Mouse (Mus musculus): ENCODE results near the gene Syngap1.

The Syngap1 gene

GRCm38 (mm10) chr17:26936921-26937695, 3.9 kb upstream of the Syngap1 start:
- in situ Hi-C loops (cut with MboI), result no loop called here

DNA sequence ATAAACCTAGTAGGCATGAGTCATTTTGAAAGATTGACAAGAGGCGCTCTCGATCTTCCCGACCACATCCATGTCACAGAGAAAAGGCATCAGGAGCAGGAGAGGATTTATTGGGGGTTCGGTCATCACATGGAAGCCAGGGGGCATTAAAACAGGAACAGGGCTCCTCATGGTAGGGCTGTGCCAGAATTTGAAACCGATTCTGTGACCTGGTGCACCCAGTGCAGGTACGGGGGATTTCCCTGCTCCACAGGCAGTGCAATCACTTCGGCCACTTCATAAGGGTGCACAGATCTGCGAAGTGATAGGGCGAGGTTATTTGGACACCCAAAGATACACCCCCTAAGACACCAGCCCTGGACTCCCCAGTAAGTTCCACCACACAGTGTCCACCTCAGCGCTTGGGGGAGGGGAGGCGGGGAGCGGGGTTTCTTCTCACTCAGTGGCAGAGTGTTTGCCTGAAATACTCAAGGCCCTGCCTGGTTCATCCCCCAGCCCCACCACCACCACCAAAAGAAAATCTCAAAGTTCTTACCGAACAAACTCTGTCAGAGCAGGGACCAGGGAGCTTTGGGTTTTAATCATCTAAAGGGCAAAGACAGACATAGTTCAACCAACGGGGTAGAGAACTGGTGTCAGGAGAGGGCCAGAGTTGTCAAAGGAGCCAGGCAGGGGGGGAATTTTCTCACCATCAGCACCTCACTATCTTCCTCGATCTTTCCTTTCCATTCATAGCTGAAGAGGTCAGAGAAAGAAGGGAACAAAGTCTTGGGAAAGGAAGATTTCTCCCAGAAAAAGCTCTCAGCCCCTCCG, 3.0 kb upstream of the Syngap1 start:
- in situ Hi-C loops (cut with MboI), result no loop called here

- in situ Hi-C loops (cut with MboI), result no loop called here
Observed at GRCm38 (mm10) chr17:26938731-26939130, 2.3 kb upstream of the Syngap1 start.

DNA sequence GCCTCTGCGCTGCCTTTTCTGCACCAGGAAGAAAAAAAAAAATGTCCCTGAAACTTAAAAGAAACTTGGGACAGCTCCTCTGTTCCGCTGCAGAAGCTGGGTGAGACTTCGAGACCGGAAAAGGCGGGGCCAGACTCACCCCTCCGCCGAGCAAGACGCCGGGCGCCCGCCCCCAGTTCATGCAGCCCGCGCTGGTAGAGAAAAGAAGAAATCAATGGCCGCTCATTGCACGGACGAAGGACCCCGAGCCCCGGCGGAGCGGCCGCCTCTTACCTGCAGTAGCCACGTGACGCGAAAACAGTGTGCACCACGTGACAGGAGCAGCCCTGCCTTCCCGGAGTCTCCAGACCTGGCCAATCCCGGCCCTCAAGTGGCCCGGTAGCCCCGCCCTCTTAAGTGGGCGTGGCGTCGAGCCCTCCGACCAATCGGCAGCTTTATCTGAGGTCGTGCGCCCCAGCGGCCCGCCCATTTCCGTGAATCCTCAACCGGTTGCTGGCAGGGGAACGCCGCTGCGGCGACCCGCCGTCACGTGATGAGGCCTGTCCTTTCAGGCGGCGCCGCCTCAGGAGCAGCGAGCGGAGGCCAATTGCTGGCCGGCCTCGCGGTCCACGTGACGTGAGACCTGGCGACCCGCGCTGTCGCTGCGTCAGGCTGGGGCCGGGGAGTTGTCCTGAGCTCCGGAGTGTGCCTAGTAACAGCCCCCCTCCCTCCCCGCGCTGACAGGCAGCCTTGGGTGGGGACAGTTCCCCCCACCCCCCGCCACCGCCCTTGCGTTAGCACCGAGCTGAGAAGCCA, 1.7 kb upstream of the Syngap1 start, which contains the start of gene Cuta:
Gene Cuta, minus strand, starts transcription at position 392 of the 795 bp plus-strand sequence.
- in situ Hi-C loops (cut with MboI), result no loop called here

GRCm38 (mm10) chr17:26939973-26940300, 1.1 kb upstream of the Syngap1 start:
- in situ Hi-C loops (cut with MboI), result no loop called here

DNA sequence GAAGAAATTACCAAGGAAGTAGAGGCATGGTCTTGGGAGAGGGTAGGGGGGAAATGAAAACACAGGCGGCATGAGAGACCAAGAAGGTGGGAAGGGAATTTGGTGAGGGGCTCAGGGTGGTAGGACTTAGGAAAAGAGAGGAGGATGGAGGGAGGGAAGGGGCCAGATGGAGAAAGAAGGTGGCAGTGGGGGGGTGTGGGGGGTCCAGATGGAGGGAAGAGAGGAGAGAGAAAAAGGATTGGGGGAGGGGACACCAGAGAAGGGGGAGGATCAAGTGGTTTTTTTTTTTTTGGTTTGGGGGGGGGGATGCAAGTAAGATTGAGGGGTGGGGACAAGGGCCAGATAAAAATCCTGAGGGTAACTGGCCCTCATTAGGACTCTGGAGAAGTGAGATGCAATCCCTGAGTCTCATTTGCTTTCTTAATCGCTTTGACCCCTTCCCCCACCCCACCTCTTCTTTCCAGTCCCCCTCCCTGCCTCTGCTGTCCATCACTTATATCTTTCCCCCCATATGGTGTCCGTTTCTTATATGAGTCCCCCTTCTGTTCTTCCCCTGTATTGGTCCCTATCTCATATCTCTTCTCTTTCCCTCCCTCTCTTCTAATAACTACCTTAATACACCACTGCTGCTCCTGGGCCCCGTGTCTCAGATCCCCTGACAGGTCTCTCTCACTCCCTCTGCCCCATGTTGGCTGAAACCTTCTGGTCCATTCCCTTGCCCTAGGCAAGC, 953 bp downstream of the Syngap1 start:
- in situ Hi-C loops (cut with MboI), result no loop called here

GRCm38 (mm10) chr17:26945824-26946495, 4.9 kb downstream of the Syngap1 start:
- in situ Hi-C loops (cut with MboI), result no loop called here

GRCm38 (mm10) chr17:26946567-26946966, 5.5 kb downstream of the Syngap1 start:
- in situ Hi-C loops (cut with MboI), result no loop called here

DNA sequence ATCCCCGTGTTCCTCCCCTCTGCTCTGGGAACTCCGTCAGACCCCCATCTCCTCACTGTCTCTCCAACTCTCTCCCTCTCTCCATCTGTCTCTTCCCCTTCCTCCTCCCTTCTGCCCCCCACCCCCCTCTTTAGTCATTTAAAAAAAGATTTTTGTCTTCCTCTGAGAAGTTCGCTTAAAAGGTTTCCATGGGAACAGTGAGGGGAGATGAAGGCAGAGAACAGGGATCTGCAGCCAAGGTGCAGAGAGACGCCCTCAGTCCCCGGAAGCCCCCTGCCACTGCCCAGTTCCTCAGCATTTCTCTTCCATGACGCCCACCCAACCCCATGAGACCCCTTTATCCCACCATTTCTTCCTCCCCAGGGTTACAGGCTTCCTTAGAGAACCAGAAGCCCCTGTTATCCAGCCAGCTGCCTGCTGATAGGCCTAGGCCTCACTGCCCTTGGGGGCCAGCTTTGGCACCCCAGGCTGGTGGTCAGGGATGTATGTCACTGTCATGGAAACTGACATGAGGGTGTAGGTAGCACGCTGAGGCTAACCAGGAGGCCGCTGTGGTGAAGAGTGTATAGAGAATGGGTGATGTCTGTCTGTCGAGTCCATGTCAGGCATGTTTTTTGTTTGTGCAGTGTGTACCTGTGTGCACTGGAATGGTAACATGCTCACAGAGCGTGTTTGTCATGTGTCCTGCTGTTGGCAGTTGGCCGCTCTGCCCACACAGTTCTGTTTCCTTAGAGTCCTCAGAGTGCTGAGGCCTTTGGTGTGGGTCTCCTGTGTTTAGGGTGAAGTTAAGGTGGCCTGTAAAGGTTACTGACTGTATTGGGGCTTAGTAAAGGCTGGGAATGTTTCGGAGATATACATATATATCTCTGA, 6.4 kb downstream of the Syngap1 start:
- in situ Hi-C loops (cut with MboI), result no loop called here

GRCm38 (mm10) chr17:26948316-26949050, 7.4 kb downstream of the Syngap1 start:
- in situ Hi-C loops (cut with MboI), result no loop called here

DNA sequence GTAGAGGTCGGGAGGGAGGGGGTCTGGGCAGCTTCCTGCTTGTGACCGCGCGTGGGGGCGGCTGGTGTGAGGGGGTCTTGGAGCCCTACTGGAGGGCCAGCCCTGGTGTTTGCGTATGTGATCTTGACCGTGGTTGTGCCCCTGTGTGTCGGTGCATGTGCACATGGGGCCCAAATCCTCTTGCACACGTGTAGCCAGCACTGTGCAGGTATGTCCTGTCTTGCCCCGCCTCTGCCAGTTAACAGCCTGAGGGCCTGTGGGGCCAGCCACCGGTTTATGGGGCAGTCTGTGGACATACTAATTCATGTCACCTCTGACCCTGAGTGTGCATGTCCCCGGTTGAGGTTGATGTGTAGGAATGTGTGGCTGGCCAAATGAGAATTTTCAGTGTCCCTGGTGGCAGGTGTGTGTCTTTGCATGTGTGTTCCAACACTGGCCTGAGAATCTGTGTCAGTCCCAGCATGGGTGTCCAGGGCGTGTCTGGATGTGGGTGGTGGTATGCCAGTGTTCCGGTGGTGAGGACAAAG, 8.1 kb downstream of the Syngap1 start:
- in situ Hi-C loops (cut with MboI), result no loop called here

DNA sequence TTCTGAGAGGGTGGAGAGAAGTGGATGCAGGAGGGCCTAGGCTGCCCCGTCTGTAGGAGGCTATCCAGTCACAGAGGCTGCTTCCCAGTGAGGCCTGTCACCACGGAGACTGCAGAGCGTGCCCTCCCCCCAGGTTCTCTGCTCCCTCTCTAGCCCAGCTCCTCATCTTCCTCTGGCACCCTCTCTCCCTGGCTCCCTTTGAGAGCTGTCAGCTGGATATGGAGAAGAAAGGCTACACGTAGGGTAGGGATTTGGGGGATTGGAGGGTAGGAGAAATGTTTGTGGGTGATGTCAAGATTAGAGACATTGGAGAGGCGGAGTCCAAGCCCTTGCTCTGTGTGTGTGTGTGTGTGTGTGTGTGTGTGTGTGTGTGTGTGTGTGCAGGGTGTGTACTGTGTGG, 8.8 kb downstream of the Syngap1 start:
- in situ Hi-C loops (cut with MboI), result no loop called here

DNA sequence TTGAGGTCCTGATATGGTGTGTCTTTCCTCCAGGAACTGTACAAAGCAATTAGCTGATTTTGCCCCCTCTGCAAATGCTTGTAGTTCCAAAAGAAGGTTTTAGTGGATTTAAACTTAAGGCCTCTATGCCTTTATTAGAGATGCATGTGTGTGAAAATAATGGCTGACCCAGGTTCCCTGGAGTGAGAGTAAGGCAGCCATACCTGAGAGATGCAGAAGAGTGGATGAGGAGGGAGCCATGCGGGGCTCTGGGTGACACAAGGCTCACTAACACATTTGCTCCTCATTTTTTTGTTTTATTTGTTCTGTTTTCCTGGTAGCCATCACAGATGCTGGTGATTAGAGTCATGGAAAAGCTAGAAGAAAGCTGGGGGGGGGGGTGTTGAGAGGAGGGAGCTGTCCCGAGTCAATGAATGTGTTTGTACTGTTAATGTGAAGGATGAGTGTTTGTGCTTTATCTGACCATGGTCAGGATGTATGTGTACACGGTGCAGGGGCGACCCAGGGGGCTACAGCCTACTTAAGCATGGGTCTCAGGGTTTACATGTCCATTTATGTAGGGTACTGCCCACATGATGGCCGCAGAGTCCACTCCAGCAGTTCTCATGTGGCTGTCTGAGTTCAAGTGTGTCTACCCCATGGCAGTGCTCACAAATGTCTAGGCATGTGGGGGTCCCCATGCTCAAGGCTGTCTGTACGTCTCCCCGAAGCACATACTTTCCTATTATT, 9.7 kb downstream of the Syngap1 start:
- in situ Hi-C loops (cut with MboI), result no loop called here

- in situ Hi-C loops (cut with MboI), result no loop called here
Observed at GRCm38 (mm10) chr17:26951406-26951805, 10.4 kb downstream of the Syngap1 start.

GRCm38 (mm10) chr17:26951952-26952877, 11.2 kb downstream of the Syngap1 start:
- in situ Hi-C loops (cut with MboI), result no loop called here

- in situ Hi-C loops (cut with MboI), result no loop called here
Observed at GRCm38 (mm10) chr17:26953201-26953600, 12.1 kb downstream of the Syngap1 start.

DNA sequence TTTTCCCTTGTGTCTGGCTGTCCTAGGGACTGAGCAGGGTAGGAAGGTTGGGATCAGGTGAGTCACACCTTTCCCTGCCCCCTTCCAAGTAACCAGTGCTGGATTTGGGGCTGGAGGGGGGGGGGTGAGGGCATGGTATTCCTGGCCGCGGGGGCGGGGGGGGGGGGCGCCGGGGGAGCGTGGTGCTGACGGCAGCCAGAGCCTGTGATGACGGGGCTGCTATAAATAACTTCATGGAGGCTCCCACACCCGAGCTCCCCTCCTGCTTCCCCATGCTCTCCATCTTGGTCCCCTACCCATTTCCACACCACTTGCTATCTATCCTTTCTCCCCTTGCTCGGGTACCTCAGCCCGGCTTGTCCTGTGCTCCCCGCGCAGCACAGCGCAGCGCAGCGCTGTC, 12.7 kb downstream of the Syngap1 start:
- in situ Hi-C loops (cut with MboI), result no loop called here
